Mouse (Mus musculus) liver, embryonic 16.5 days (tissue): ENCODE results near the gene Pcmt1. TPM values are rescaled to one million over a fixed set of nuclear protein-coding genes. Genes with fewer than 3 reads are reported as not detected.

Experiments
- ATAC-seq: fragments of 200-750 bp; cut with Nextera tagmentation; 2 replicates; pipeline ENCODE4 v1.8.0; 2017; ENCODE audit warnings: low read depth, mild to moderate bottlenecking, moderate number of reproducible peaks, moderate library complexity
- H3K27ac ChIP-seq: fragments of 300-500 bp; sonication (generic); 2 replicates; pipeline ENCODE4 v1.5.1; 2014; ENCODE audit warnings: mild to moderate bottlenecking, low read length
- H3K27me3 ChIP-seq: fragments of 300-500 bp; sonication (generic); 2 replicates; pipeline ENCODE4 v1.6.1; 2014; ENCODE audit warnings: low read depth, low read length, mixed read lengths; ENCODE audit not compliant: control insufficient read depth, insufficient read depth
- H3K36me3 ChIP-seq: fragments of 300-500 bp; sonication (generic); 2 replicates; pipeline ENCODE4 v1.6.1; 2014; ENCODE audit warnings: mild to moderate bottlenecking; ENCODE audit not compliant: control insufficient read depth, insufficient read depth
- H3K4me1 ChIP-seq: fragments of 300-500 bp; sonication (generic); 2 replicates; pipeline ENCODE4 v1.6.1; 2014; ENCODE audit warnings: low read depth, low read length, mixed read lengths; ENCODE audit not compliant: control insufficient read depth
- H3K4me2 ChIP-seq: fragments of 300-500 bp; sonication (generic); 2 replicates; pipeline ENCODE4 v1.6.1; 2014; ENCODE audit warnings: low read depth, low read length, mixed read lengths
- H3K4me3 ChIP-seq: fragments of 300-500 bp; sonication (generic); 2 replicates; pipeline ENCODE4 v1.5.1; 2014; ENCODE audit warnings: low read depth, mild to moderate bottlenecking, low read length
- H3K9ac ChIP-seq: fragments of 300-500 bp; sonication (generic); 2 replicates; pipeline ENCODE4 v1.6.1; 2014; ENCODE audit warnings: low read depth, low read length
- H3K9me3 ChIP-seq: fragments of 300-500 bp; sonication (generic); replicated peaks from 2 replicates; pipeline ENCODE4 v1.6.1; 2016; ENCODE audit warnings: low read length; ENCODE audit not compliant: control insufficient read depth
- WGBS: fragments of 180-500 bp; shearing (Covaris S2); extraction: QIAGEN DNeasy Blood & Tissue Kit; methylation state at CpG from one replicate; pipeline ENCODE4 v1.1.7; 2014; ENCODE audit not compliant: insufficient replicate concordance; 5-methylcytosine and 5-hydroxymethylcytosine counted together
- polyA plus RNA-seq: library from polyadenylated mRNA; unstranded; fragments of >200 nt; fragmentation: Nextera tagmentation; extraction: Ambion mirVana; gene quantifications from 2 replicates; pipeline ENCODE4 v1.2.1, GENCODE M21; 2015

Gene Pcmt1
- polyA plus RNA-seq, 1 experiment from 2014 or later, result 83.3 TPM

DNA sequence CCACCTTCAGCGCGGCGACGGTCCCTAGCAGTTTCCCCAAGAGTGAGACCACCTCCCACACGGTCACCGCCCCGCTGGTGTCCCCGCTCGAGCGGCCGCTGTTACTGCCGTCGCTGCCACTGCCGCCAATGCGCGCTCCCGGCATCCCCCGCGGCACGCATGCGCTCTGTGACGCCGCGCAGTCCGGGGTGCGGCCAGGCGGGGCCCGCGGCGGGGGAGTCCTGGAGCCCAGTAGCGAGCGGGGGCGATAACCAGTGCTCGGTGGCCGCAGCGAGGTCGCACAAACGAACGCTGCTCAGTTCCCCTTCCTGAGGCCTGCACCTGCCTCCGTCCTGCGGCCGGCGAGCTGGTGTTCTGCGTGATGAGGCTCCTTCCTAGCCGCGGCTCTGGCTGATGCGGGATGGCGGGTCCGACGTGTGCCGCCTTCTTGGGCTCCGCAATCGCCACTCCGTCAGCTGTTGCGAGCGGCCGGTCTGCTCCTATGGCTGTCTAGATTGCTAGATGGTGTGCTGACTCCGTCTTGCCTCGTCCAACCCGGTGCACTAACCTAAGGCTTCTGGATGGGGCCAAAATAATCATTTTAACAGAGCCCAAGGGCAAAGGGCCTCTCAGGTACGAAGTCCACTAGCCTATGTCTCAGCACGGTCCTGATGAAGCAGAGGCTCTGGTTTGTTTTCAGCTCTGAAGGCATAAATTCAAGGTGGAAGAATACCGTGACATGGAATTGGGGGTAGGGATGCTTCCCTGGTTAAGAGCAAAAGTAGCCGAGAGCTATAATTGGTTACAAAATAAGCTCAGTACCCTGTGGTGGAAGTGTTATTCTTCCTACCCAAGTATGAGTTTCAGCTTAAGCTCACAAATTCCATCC, 17.5 kb downstream of the Pcmt1 start:
- H3K4me2 ChIP-seq, result peak overlapping the region; percentile 85
- H3K9me3 ChIP-seq, result no peaks in the 10 kb centered on the region
- H3K36me3 ChIP-seq, result no peaks in the 10 kb centered on the region
- H3K27ac ChIP-seq, result peak overlapping the region; percentile 98
- WGBS, result under 1% methylated on average over 64 of the region's 64 CpGs
- peak; percentile 90 for ATAC-seq
- peak overlapping the region; percentile 97 for H3K9ac ChIP-seq
- peaks cover 19% of the 10 kb centered on the region for H3K4me1 ChIP-seq
- no peaks in the 10 kb centered on the region for H3K27me3 ChIP-seq
- H3K4me3 ChIP-seq, result peak overlapping the region; percentile 100

DNA sequence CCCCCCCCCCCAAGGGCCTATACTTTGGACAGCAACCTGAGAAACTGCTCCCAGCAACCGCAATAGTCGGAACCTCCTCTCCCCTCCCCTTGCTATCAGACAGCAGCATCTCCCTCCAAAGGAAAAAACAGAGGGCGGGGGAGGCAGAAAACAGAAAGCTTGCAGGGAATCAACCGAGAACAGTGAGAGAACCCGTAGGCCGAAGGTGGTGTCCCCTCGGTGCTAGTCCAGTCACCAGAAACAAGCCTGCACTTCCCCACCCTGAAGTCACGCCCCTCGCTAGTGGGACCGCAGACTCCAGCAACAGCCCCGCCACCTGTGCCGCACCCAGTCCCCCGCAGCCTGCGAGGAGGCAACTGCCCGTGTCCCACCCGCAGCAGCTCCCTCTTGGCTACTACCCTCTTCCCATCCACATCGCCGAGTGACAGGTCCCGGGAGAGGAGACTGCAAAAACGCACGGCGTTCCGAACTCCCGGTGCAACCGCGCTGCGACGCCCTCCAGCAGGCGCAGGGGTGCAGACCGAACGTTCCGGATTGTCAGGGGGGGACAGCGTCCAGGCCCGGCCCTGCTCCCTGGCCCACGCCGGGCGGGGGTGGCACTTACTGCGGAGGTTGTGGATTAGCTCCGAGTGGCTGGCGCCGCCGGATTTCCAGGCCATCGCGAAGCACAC, 18.3 kb downstream of the Pcmt1 start:
- H3K4me3 ChIP-seq, result peak overlapping the region; percentile 100
- H3K9ac ChIP-seq, result peak overlapping the region; percentile 97
- no peaks in the 10 kb centered on the region for H3K36me3 ChIP-seq
- ATAC-seq, result peak; percentile 66
- no peaks in the 10 kb centered on the region for H3K9me3 ChIP-seq
- WGBS, result under 1% methylated on average over 44 of the region's 44 CpGs
- peak overlapping the region; percentile 85 for H3K4me2 ChIP-seq
- peaks cover 15% of the 10 kb centered on the region for H3K4me1 ChIP-seq
- H3K27me3 ChIP-seq, result no peaks in the 10 kb centered on the region
- H3K27ac ChIP-seq, result peak overlapping the region; percentile 98

DNA sequence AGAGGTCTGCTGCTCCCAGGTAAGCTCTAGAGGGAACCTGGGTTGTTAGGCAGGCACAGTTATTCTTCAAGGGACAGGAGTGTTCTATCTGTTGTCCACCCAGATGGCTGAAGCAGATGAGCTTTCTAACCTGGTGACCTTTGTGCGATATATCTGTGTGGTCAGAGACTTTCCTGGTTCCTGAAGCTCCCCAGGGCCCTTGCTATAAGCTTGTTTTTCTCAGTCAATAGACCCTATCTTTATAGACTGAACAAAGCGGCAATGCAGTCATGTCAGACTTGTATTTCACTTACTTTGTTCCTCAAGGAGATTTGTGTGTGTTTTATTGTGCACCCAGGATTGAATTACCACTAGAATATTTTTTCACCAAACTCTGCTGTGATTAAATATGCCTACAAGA, 29.9 kb downstream of the Pcmt1 start:
- no peak for ATAC-seq
- H3K4me1 ChIP-seq, result no peaks in the 10 kb centered on the region
- H3K4me2 ChIP-seq, result no peak overlapping the region
- no peak overlapping the region for H3K27ac ChIP-seq
- H3K36me3 ChIP-seq, result peaks cover 25% of the 10 kb centered on the region
- 94% methylated on average over 2 of the region's 2 CpGs for WGBS
- no peak overlapping the region for H3K4me3 ChIP-seq
- no peaks in the 10 kb centered on the region for H3K27me3 ChIP-seq
- no peak overlapping the region for H3K9ac ChIP-seq
- no peaks in the 10 kb centered on the region for H3K9me3 ChIP-seq

DNA sequence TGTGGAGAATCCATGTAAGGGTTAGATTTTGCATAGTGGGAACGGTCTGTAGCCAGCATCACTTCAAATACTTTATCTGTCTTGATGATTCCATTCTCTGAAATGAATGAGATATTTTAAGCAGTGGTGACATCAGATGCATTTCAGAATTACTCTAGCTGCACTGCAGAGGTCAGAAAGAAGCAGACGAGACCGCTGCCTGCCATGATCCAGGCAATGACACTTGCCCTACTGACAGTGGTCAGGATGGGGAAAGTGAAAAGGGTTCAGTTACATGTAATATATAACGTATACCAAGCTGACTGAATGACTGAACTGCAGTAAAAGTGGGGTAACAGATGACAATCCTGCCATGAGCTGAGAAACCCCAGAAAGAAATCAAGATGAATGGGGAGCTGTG, 31.9 kb downstream of the Pcmt1 start:
- Histone ChIP-seq H3K36me3 (peaks cover 33% of the 10 kb centered on the region), H3K4me2 (no peak overlapping the region), H3K4me3 (no peak overlapping the region), H3K9me3 (no peaks in the 10 kb centered on the region), H3K27ac (no peak overlapping the region), H3K9ac (no peak overlapping the region), H3K4me1 (no peaks in the 10 kb centered on the region), H3K27me3 (no peaks in the 10 kb centered on the region)
- ATAC-seq, result no peak
- 87% methylated on average over 4 of the region's 4 CpGs for whole genome bisulfite sequencing

DNA sequence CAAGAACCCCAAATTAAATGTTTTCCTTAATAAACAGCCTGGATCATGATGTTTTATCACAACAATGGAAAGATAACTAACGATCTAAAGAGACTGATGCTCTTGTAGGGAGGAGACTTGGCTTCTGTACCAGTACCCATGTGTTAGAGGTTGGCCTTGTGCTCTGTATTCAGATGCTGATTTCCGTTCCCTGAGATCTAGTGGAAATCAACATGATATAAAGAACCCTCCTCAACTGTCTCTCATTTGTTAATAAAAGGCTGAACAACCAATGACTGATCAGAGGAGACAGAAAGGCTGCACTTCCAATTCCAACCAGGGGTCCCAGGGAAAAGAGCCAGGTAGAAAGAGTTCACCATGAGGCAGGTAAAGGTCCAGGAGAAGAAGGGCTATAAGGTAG, 35.0 kb downstream of the Pcmt1 start:
- H3K36me3 ChIP-seq, result peaks cover 53% of the 10 kb centered on the region

DNA sequence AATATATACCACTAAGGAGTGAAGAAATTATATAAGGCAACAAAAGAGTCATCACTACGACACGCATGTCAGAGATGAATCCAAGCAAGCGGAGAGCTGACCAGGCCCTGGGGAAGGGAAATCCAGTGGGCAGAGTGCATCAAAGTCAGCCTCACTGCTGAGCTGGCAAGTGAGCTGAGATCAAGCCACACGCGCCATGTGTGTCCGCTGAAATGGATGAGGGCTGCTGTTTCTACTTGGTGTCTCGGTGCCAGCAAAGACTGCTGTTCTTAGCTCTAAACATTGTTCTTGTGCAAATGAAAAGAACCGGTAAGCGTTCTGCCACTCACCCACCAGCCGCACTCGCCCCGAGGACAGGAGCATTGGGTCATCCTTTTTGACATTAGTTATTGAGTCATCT, 40.6 kb downstream of the Pcmt1 start:
- peaks cover 57% of the 10 kb centered on the region for H3K36me3 ChIP-seq
- no peak overlapping the region for H3K27ac ChIP-seq
- H3K4me1 ChIP-seq, result no peaks in the 10 kb centered on the region
- no peaks in the 10 kb centered on the region for H3K9me3 ChIP-seq
- 90% methylated on average over 12 of the region's 12 CpGs for WGBS
- H3K9ac ChIP-seq, result no peak overlapping the region
- H3K4me3 ChIP-seq, result no peak overlapping the region
- no peaks in the 10 kb centered on the region for H3K27me3 ChIP-seq
- H3K4me2 ChIP-seq, result no peak overlapping the region
- ATAC-seq, result no peak

More for the DNA sequence above, 35.0 kb downstream of the Pcmt1 start:
- Histone ChIP-seq H3K4me2 (no peak overlapping the region), H3K4me1 (no peaks in the 10 kb centered on the region), H3K4me3 (no peak overlapping the region), H3K9me3 (no peaks in the 10 kb centered on the region), H3K27me3 (no peaks in the 10 kb centered on the region), H3K27ac (no peak overlapping the region), H3K9ac (no peak overlapping the region)
- 71% methylated on average over 2 of the region's 2 CpGs for WGBS
- ATAC-seq, result no peak

DNA sequence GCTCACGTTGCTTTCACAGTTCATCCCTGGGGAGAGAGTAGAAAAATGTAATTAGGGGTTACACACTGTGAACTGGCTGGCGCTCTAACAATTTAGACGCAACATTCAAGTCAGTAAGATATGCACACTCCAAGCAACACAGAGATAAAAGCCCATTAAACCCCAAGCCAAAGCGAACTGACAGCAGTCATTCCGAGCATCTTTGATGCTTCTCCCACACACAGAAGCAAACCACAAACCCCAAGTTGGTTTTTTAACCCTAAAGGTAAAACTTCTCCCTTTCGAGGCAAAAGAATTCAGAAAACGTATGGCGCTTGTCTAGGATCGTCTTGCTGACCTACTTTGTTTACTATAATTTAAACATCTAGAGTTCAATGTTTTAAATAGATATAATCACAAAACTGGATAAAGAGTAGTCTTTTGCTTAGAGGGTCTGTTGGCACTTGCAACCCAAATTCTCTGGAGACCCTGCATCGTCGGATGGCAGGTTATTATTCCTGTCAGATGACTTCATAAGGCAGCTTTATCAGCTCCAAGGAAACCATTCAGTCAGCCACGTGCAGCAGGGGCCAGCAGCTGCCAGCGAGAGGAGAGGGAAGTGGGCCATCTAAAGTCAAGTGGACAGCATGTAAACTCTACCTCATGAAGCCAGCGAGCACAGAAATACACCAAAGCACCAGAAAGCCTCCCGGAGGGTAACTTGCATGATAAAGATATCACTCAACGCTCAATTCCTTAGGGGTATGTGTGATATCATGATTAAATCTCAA, 49.8 kb downstream of the Pcmt1 start:
- H3K36me3 ChIP-seq, result peaks cover 8% of the 10 kb centered on the region; the same call in 1 of the 2 replicates
- no peak overlapping the region for H3K4me2 ChIP-seq
- no peak overlapping the region for H3K9ac ChIP-seq
- H3K27ac ChIP-seq, result no peak overlapping the region
- H3K9me3 ChIP-seq, result no peaks in the 10 kb centered on the region
- no peak overlapping the region for H3K4me3 ChIP-seq
- H3K4me1 ChIP-seq, result no peaks in the 10 kb centered on the region
- no peaks in the 10 kb centered on the region for H3K27me3 ChIP-seq
- ATAC-seq, result no peak
- 73% methylated on average over 16 of the region's 16 CpGs for WGBS

DNA sequence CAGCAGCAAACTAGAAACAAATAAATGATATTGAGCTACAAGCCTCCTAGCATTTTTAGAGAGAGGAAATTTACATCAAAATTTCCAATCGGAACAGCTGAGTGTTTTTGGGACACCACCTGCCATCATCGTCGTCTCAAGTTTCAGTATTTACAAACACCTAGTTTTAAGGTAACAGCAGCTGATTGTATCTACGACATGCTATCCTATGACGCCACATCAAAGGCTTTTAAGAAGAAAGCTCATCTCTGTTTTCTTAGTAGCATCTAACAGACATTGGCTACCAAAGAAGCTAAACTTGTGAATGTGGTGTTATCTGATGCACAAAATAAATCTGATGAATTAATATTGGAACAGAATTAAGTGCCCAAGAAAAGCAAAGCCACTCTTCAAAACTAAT, 50.6 kb downstream of the Pcmt1 start:
- H3K27ac ChIP-seq, result no peak overlapping the region

More for the DNA sequence above, 50.6 kb downstream of the Pcmt1 start:
- ATAC-seq, result no peak
- 87% methylated on average over 5 of the region's 5 CpGs for WGBS
- H3K4me3 ChIP-seq, result no peak overlapping the region
- peaks cover 8% of the 10 kb centered on the region; the same call in 1 of the 2 replicates for H3K36me3 ChIP-seq
- no peaks in the 10 kb centered on the region for H3K27me3 ChIP-seq
- H3K9ac ChIP-seq, result no peak overlapping the region
- no peaks in the 10 kb centered on the region for H3K4me1 ChIP-seq
- H3K9me3 ChIP-seq, result no peaks in the 10 kb centered on the region
- no peak overlapping the region for H3K4me2 ChIP-seq
